Mouse (Mus musculus): ENCODE measurements at regions not wholly inside any gene's neighbourhood (a gene's known extent, or its start where the extent isn't known, plus 50 kb on each side); places are given as distances from the start of the nearest gene placed in this dataset.

- no peak for DNase-seq (ENCODE audit: low read depth)
Observed at GRCm38 (mm10) chr19:26475754-26476153, 129.1 kb upstream of the Smarca2 start.

- no peak for DNase-seq (ENCODE audit: low read depth)
Observed at GRCm38 (mm10) chr19:26478055-26478737, 126.7 kb upstream of the Smarca2 start.

- DNase-seq (ENCODE audit: low read depth), result no peak
Observed at GRCm38 (mm10) chr19:26484322-26484721, 120.5 kb upstream of the Smarca2 start.

DNA sequence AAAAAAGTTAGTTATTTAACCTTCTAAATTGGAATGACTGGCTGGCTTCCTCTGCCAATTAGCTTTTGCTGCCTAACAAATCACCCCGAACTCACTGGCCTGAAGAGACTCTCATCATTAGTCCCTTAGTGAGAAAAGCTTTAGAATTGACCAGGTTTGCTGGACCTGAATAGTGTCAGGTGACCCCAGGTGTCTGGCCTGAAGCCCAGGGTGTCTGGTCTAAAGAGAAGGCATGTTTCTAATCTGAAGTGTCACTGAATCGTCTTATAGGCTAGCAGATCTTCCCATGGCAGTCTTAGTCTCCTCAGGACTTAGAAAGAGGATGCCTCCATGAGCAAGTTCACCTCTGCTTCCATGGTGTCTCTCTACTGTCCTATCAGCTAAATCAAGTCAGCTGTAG lies 112.0 kb upstream of the Smarca2 start:
- no peak for DNase-seq (ENCODE audit: low read depth)

DNA sequence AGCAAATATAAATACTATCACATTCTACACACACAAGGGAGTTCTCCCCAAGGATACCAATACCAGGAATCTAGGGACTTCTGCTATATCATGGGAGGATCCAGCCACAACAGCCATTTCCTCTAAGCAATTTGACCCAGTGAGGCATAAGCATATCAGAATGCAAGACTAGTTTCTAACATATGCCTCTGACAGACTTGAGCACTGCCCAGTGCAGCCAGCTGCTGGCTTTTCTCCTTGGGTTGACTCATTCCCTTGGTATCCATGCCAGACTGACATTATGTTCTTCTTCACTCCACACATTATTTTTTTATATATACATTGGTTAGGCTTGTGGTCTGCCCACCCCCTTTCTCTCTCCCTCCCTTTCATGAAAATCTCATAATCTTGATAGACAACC lies 103.8 kb upstream of the Smarca2 start:
- DNase-seq (ENCODE audit: low read depth), result no peak

DNA sequence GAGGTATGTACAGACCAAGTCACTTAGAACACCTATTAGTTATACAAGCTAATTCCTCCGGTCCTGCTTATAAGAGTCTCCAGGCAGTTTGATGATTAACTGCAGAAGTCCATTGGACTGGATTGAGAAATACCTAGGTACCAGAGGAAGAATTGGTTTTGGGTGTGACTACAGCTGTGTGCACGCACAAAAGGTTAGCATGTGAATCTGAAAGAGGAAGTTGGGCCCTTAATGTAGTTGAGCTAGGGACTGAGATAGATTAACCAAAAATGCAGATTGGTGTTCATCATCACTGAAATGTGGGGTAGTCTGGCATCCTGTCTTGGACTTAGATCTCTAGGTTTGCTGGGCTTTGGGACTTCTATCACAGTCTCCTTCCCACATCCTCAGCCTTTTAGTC lies 100.8 kb upstream of the Smarca2 start:
- DNase-seq (ENCODE audit: low read depth), result no peak

DNA sequence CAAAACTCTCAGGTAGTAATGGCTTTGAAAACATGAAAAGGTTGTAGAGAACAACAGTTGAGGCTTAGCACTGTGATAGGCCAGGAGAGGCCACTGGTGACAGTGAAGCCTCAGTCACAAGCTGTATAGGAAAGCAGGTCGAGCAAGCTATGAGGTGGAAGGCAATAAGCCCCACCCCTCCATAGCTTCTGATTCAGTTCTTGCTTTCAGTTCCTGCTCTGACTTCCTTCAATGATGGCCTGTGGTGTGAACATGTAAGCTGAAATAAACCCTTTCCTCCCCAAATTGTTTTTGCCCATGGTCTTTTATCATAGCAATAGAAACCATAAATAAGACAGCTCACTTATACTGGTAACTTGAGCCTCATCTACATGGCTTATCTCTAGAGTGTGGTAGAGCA lies 98.0 kb upstream of the Smarca2 start:
- DNase-seq (ENCODE audit: low read depth), result no peak

GRCm38 (mm10) chr19:26507986-26508385 lies 96.9 kb upstream of the Smarca2 start:
- DNase-seq (ENCODE audit: low read depth), result no peak

DNA sequence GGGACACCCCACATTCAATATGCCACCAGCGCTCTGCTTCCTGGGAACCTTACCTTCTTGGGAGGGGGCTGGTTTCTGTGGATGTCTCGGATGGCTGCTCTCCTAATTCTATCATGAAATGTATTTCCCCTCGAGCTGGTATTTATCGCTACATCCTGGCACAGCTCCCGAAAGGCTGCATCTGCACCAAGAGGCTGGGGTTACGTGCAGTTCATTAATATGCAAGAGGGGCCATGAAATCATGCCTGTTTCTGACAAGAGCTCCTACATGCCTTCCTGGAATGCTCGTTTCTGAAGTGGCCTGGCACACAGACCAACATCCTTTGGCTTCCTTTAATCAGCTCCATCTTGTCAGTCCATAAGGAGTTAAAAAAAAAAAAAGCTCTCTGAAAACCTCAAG lies 96.2 kb upstream of the Smarca2 start:
- DNase-seq (ENCODE audit: low read depth), result no peak

DNA sequence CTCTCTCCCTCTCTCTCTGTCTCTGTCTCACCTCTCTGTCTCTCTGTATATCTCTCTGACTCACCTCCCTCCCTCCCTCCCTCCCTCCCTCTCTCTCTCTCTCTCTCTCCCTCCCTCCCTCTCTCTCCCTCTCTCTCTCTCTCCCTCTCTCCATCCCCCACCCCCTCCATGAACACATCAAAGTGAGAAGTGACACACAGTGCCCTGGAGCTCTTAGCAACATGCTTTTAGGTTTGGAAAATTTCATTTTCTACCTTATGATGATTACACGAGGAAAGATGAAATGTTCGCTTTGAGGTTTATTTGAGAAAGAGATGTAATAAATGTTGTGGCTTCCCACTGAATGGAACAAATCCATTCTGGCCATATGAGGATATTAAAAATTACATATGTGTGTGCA lies 95.6 kb upstream of the Smarca2 start:
- DNase-seq (ENCODE audit: low read depth), result no peak

DNA sequence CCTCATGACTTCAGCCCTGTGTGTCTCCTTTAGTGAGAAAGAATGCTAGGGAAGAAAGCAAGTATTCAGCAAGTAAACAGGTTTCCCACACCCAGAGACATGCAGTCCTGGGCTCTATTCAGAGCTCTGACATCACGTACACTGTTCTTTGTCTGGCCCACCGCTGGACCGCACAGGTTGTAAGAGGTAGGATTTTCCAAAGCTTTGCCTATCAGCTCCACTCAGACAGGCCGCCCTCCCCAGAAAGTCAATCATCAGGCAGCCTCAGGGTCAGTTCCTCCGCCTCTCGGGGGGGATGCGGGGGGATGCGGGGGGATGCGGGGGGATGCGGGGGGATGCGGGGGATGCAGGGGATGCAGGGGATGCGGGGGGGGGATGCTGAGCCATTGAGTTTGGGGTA lies 94.7 kb upstream of the Smarca2 start:
- DNase-seq (ENCODE audit: low read depth), result no peak

DNA sequence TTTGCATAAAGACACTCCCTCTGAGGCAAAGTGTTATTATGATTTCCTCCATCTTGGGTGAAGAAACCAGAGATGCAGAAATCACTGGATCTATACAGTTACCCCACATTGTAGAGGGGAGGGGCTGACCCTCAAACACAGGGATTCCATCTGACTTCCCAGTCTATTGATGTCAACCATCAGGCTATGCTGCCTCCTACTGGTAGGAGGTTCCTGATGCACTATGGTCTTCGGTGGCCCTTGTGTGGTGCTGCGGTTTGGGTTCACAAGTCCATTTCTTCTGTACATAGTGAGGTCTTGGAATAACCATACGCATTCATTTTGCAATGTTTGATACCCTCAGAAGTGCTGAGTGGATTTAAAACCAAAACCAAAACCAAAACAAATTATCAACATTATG lies 94.0 kb upstream of the Smarca2 start:
- DNase-seq (ENCODE audit: low read depth), result peak; percentile 1

DNA sequence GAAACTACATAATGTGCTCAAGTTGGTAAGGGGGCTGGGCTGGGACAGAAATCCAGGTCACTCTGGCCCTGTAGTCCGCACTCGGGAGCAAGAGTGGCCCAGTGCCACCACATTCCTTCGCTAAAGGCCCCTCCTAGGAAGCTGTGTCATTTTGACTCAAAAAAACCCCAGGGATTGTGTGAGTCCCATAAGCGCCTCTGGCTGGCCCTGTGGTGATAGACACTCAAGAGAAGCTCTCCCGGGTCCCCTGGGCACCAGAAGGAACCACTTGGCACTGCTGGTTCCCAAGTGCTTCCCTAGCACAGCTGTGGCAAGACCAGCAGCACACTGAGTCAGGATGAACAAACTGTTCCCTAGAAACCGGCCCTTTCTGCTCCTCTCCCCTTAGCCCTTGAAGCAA lies 93.1 kb upstream of the Smarca2 start:
- no peak for DNase-seq (ENCODE audit: low read depth)

- no peak for DNase-seq (ENCODE audit: low read depth)
Observed at GRCm38 (mm10) chr19:26524583-26524982, 80.3 kb upstream of the Smarca2 start.

- DNase-seq (ENCODE audit: low read depth), result no peak
Observed at GRCm38 (mm10) chr19:26531390-26531789, 73.5 kb upstream of the Smarca2 start.

DNA sequence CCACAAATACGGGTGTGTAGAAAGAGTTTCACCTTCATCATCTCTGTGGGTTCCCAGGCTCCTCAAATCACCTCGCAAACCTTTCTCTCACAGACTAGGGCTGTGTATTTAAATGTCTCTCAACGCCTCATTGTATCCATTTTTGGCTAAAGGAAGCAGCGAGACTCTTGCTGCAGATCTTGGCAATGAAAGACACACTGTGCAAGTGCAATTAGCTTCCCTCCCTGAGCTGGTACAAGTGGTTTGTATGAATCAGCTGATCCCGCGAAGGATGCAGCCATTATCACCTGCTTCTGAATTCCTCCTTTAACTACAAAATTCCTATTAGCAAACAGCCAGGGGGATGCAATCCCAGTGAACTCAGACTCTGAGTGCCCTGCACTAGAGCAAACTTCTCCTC lies 72.3 kb upstream of the Smarca2 start:
- no peak for DNase-seq (ENCODE audit: low read depth)

GRCm38 (mm10) chr19:26545671-26546070 lies 59.2 kb upstream of the Smarca2 start:
- DNase-seq (ENCODE audit: low read depth), result no peak

- no peak for DNase-seq (ENCODE audit: low read depth)
Observed at GRCm38 (mm10) chr19:26547522-26547921, 57.3 kb upstream of the Smarca2 start.

GRCm38 (mm10) chr19:26548562-26549270 lies 56.1 kb upstream of the Smarca2 start:
- no peak for DNase-seq (ENCODE audit: low read depth)

DNA sequence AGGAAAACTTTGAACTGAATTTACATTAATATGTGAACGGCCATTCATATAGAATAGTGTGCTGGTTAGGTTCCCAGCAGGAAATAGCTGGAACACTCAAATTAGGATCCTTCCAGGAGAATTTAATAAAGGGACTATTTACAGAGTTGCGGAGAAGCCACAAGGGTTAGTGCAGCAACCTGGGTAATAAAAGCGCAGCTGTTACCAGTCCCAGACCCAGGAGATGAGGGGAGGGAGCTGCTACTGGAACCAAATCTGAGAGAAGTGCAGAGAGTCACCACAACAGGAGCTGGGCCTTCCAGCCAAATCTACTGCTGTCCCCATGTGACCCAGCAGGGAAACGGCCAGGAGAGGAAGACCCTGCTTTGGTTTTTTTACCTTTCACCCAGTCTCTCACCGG lies 54.6 kb upstream of the Smarca2 start:
- DNase-seq (ENCODE audit: low read depth), result no peak

Data from naive thymus-derived CD4-positive, alpha-beta T cell, adult 2 months (primary cell).